Comparison of ENCODE assay signal across 12 mouse cellular contexts in the genomic region with DNA sequence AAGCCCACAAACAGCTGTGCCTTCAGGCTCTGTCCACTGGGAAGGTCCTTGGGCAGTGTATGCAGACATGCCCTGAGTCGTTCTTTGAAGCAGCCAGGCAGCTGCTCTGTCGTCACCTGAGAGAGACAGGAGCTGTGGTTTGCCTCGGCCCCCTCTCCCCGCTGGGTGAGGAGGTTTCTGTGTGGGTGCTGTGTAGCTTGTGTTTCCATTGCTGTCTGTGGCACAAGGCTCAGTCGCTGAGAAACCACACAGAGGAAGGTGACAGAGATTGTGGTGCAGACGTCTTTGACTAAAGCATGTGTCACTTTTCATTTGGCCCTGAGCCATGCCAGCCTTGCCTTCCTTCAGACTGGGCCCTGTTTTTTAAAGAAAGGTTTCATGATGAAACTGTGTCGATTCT.
DNase-seq lines count a peak whose midpoint lies in the region; ATAC-seq lines count a peak whose summit lies in the region.
"Had no signal": no experiment of that assay in that cellular context is flagged by ENCODE, and none has a peak within 500 bp of the region (broad histone marks: within the 10 kb centered on the region; RNA-seq: fewer than 3 reads in every experiment).

No protein-coding gene starts in this region.

- H3K4me1 ChIP-seq in hindbrain, embryonic 13.5 days (replicated peaks), result peaks cover 86% of the 10 kb centered on the region
- peaks cover 49% of the 10 kb centered on the region for H3K4me1 ChIP-seq in hindbrain, embryonic 16.5 days (ENCODE audit: control insufficient read depth, insufficient read depth, low read depth, low read length)

- 0 out of 2 replicates have a peak overlapping the region, but pooled peaks have one; percentile 35 for H3K9ac ChIP-seq in hindbrain, embryonic 13.5 days
- H3K9ac ChIP-seq in hindbrain, embryonic 16.5 days (ENCODE audit: low read depth, low read length), result no peak overlapping the region
- H3K9ac ChIP-seq: kidney, embryonic 15.5 days; lung, embryonic 14.5 days had no signal

- WGBS in hindbrain, embryonic 13.5 days, result 53% methylated on average over 7 of the region's 7 CpGs
- WGBS in hindbrain, embryonic 16.5 days, result 43% methylated on average over 7 of the region's 7 CpGs

- no peak overlapping the region for H3K4me2 ChIP-seq in hindbrain, embryonic 13.5 days
- H3K4me2 ChIP-seq in hindbrain, embryonic 16.5 days (ENCODE audit: low read length), result no peak overlapping the region
- H3K4me2 ChIP-seq: kidney, embryonic 15.5 days; lung, embryonic 14.5 days had no signal

- no peak for ATAC-seq in hindbrain, embryonic 13.5 days (ENCODE audit: low FRiP score)
- ATAC-seq in hindbrain, embryonic 16.5 days, result no peak
- ATAC-seq: activated CD4-positive, CD25-positive, alpha-beta regulatory T cell, adult 4 months had no signal

- no peak overlapping the region for H3K27ac ChIP-seq in hindbrain, embryonic 13.5 days
- H3K27ac ChIP-seq in hindbrain, embryonic 16.5 days (ENCODE audit: low read depth, low read length), result no peak overlapping the region
- H3K27ac ChIP-seq: kidney, embryonic 15.5 days had no signal

- H3K9me3 ChIP-seq in hindbrain, embryonic 13.5 days, result no peaks in the 10 kb centered on the region
- H3K9me3 ChIP-seq in hindbrain, embryonic 16.5 days (ENCODE audit: control insufficient read depth, low read length), result no peaks in the 10 kb centered on the region
- H3K9me3 ChIP-seq: kidney, embryonic 15.5 days had no signal

- peak; percentile 69 for DNase-seq in adrenal gland, adult 2 months
- no peak for DNase-seq in adrenal gland, adult 18-20 months (ENCODE audit: low spot score in 2 of 2)
- DNase-seq in adrenal gland, postnatal 14 days, result peak; percentile 68
- DNase-seq in right cerebral cortex, postnatal 36 days (ENCODE audit: low spot score in 2 of 2), result peak; percentile 49
- no peak for DNase-seq in retina, embryonic 14.5 days (ENCODE audit: low spot score)
- DNase-seq in urinary bladder, postnatal 36 days (ENCODE audit: low spot score in 2 of 2), result no peak
- DNase-seq: lung, embryonic 14.5 days had no signal

- H3K27me3 ChIP-seq in hindbrain, embryonic 13.5 days, result no peaks in the 10 kb centered on the region
- H3K27me3 ChIP-seq in hindbrain, embryonic 16.5 days (replicated peaks; ENCODE audit: control insufficient read depth, insufficient read depth, low read length), result no peaks in the 10 kb centered on the region
- H3K27me3 ChIP-seq: kidney, embryonic 15.5 days had no signal

- peaks cover 14% of the 10 kb centered on the region for H3K36me3 ChIP-seq in hindbrain, embryonic 13.5 days
- no peaks in the 10 kb centered on the region for H3K36me3 ChIP-seq in hindbrain, embryonic 16.5 days (ENCODE audit: control insufficient read depth, insufficient read depth, low read length)

- H3K4me3 ChIP-seq in hindbrain, embryonic 13.5 days, result no peak overlapping the region
- H3K4me3 ChIP-seq in hindbrain, embryonic 16.5 days (ENCODE audit: low read length), result no peak overlapping the region
- H3K4me3 ChIP-seq: erythroblast, embryonic 14.5 days; kidney, embryonic 15.5 days had no signal

Comparison
In these comparisons a context has a peak if more than half of its experiments do, and no peak if none do; other contexts are left out.
1. DNase-seq: peak in adrenal gland, adult 2 months (single experiment), adrenal gland, postnatal 14 days (single experiment) and right cerebral cortex, postnatal 36 days (2 of 2); none in adrenal gland, adult 18-20 months (0 of 2), retina, embryonic 14.5 days (single experiment) and urinary bladder, postnatal 36 days (0 of 2).